Mouse (Mus musculus): ENCODE measurements around the gene 1700025C18Rik. TPM values are rescaled to one million over a fixed set of nuclear protein-coding genes. Genes with fewer than 3 reads are reported as not detected.

1700025C18Rik gene
- polyA plus RNA-seq, 1 experiment = not detected

DNA sequence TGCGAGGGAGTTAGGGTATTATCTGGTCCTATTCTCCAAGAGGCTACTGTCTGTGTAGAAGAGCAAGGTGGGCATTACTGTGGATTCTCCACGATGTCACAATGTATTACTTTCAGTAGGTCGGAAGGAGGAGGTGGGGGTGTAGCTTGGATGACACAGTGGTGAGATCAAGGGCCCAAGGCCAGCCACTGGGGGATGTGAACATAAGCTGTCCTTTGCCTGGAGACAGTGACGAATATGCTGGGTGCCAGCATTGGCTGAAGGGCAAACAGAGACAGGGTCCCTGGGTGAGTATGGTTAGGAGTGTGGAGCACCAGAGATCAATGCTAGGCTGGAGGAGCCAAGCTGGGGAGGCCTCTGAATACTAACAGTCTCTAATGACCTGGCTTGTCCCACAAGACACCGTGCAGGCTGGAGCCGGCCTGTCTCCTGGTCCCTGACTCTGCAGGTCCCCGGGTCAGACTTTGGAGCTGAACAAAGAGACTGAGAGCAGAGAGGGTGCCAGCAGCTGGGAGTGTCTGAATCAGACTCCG lies 949 bp upstream of the 1700025C18Rik start:
- TF ChIP-seq MAX (IDR thresholded peaks at IDR 0.05; ENCODE audit: low read depth) = no peak
- no peak for TF ChIP-seq POLR2A (IDR thresholded peaks at IDR 0.05; ENCODE audit: insufficient read length, low read depth)
- TF ChIP-seq CEBPB (IDR thresholded peaks at IDR 0.05; ENCODE audit: insufficient read depth, poor library complexity, severe bottlenecking) = no peak
- TF ChIP-seq TCF12 (IDR thresholded peaks at IDR 0.05; ENCODE audit: insufficient read depth, poor library complexity, severe bottlenecking) = no peak
- TF ChIP-seq MYOG (IDR thresholded peaks at IDR 0.05; ENCODE audit: control insufficient read depth in 1 of 3, insufficient read depth in 1 of 3, insufficient read length in 2 of 3, low read depth in 2 of 3) = no peak
- no peak for TF ChIP-seq SRF (IDR thresholded peaks at IDR 0.05; ENCODE audit: control insufficient read depth, insufficient read length, low read depth)
- no peak for TF ChIP-seq POLR2AphosphoS2 (IDR thresholded peaks at IDR 0.05; ENCODE audit: insufficient read length, low read depth)
- no peak for TF ChIP-seq USF1 (IDR thresholded peaks at IDR 0.05; ENCODE audit: low read depth)
- no peak for TF ChIP-seq E2F4 (IDR thresholded peaks at IDR 0.05; ENCODE audit: insufficient read depth)
- no peak for TF ChIP-seq REST (IDR thresholded peaks at IDR 0.05; ENCODE audit: insufficient read depth, insufficient read length)
- TF ChIP-seq TCF3 (IDR thresholded peaks at IDR 0.05; ENCODE audit: insufficient read length, low read depth) = no peak
- TF ChIP-seq MYOD1 (IDR thresholded peaks at IDR 0.05; ENCODE audit: control insufficient read depth in 1 of 3, insufficient read length in 2 of 3, low read depth in 2 of 3) = no peak
- Histone ChIP-seq H3K27me3 (ENCODE audit: control insufficient read depth, insufficient read depth, insufficient read length) (peaks cover 62% of the 10 kb centered on the region), H3K4me2 (ENCODE audit: low read depth) (no peak overlapping the region), H3K4me3 (no peak overlapping the region), H3ac (ENCODE audit: control insufficient read depth, insufficient read length) (no peak overlapping the region), H3K36me3 (ENCODE audit: control insufficient read depth, insufficient read depth) (no peaks in the 10 kb centered on the region), H3K79me2 (ENCODE audit: control insufficient read depth, insufficient read depth) (no peaks in the 10 kb centered on the region)

DNA sequence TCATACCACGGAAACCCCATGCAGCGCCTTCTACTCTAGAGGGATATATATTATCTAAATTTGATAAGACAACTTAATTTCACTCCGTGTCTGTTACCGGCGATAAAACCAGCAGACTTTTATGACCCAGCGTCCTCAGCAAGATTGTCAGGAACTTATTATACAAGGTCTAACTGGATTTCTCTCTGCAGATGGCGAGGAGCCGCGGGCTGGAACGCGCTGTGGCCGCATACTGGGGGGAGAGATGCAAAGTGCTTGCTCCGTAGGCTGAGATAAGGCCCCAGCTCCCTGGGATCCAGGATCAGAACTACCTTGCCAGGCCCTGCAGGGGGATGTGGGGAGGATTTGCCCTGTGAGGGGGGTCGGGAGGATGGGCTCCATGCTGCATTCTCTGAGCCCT lies 1.1 kb downstream of the 1700025C18Rik start:
- H3K27me3 ChIP-seq (ENCODE audit: control insufficient read depth, insufficient read depth, insufficient read length) = peaks cover 64% of the 10 kb centered on the region
- no peak for TF ChIP-seq REST (IDR thresholded peaks at IDR 0.05; ENCODE audit: insufficient read depth, insufficient read length)
- no peak for TF ChIP-seq TCF12 (IDR thresholded peaks at IDR 0.05; ENCODE audit: insufficient read depth, poor library complexity, severe bottlenecking)
- no peak for TF ChIP-seq MAX (IDR thresholded peaks at IDR 0.05; ENCODE audit: low read depth)

DNA sequence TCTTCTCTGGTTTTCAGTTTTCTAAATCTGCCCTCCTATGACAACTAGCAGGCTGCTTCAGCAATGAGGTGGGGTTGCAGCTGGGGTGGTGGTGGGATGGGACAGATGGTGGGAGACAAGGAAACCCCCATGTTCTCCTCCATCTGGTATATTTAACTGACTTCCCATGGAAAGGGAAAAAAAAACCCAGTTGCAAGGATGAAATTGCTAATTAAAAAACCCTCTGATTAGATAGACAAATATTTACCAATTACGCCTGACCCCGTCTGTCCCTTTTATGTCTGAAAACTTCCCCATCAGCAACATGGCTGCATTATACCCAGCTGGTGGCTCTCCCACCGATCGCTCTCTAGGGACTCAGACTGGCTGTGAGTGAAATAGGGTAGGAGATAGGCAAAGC lies 3.9 kb downstream of the 1700025C18Rik start:
- Histone ChIP-seq H3K27me3 (ENCODE audit: control insufficient read depth, insufficient read depth, insufficient read length) (peaks cover 41% of the 10 kb centered on the region), H3K79me2 (ENCODE audit: control insufficient read depth, insufficient read depth) (no peaks in the 10 kb centered on the region), H3K4me3 (no peak overlapping the region), H3ac (ENCODE audit: control insufficient read depth, insufficient read length) (no peak overlapping the region), H3K4me2 (ENCODE audit: low read depth) (no peak overlapping the region), H3K36me3 (ENCODE audit: control insufficient read depth, insufficient read depth) (no peaks in the 10 kb centered on the region)
- TF ChIP-seq POLR2AphosphoS2 (IDR thresholded peaks at IDR 0.05; ENCODE audit: insufficient read length, low read depth) (no peak), USF1 (IDR thresholded peaks at IDR 0.05; ENCODE audit: low read depth) (no peak), MYOG (IDR thresholded peaks at IDR 0.05; ENCODE audit: control insufficient read depth in 1 of 3, insufficient read depth in 1 of 3, insufficient read length in 2 of 3, low read depth in 2 of 3) (no peak), MYOD1 (IDR thresholded peaks at IDR 0.05; ENCODE audit: control insufficient read depth in 1 of 3, insufficient read length in 2 of 3, low read depth in 2 of 3) (no peak), MAX (IDR thresholded peaks at IDR 0.05; ENCODE audit: low read depth) (no peak), REST (IDR thresholded peaks at IDR 0.05; ENCODE audit: insufficient read depth, insufficient read length) (no peak), TCF3 (IDR thresholded peaks at IDR 0.05; ENCODE audit: insufficient read length, low read depth) (no peak), POLR2A (IDR thresholded peaks at IDR 0.05; ENCODE audit: insufficient read length, low read depth) (no peak), E2F4 (IDR thresholded peaks at IDR 0.05; ENCODE audit: insufficient read depth) (no peak), TCF12 (IDR thresholded peaks at IDR 0.05; ENCODE audit: insufficient read depth, poor library complexity, severe bottlenecking) (no peak), CEBPB (IDR thresholded peaks at IDR 0.05; ENCODE audit: insufficient read depth, poor library complexity, severe bottlenecking) (no peak)

More for the DNA sequence above, 1.1 kb downstream of the 1700025C18Rik start:
- H3K79me2 ChIP-seq (ENCODE audit: control insufficient read depth, insufficient read depth) = no peaks in the 10 kb centered on the region
- H3ac ChIP-seq (ENCODE audit: control insufficient read depth, insufficient read length) = no peak overlapping the region
- no peak overlapping the region for H3K4me3 ChIP-seq
- no peaks in the 10 kb centered on the region for H3K36me3 ChIP-seq (ENCODE audit: control insufficient read depth, insufficient read depth)
- no peak overlapping the region for H3K4me2 ChIP-seq (ENCODE audit: low read depth)

DNA sequence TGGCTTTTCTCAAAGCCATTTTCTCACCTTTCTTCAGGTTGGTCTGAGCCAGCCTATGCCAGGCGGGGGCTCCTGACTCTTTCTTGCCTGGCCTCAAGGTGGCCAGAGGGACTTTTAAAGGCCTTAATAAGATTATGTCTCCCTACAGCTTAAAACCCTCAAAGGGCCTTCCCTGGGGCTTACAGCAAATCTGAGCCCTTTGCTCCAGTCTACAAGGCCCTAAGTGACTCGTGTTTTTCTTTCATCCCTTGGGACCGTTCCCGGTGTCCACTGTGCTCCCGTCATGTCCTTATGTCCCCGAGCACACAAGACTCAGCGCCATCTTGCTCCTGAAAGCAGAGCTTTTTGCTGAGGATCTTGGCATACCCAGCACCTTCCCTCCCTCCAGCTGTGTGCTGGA lies 9.3 kb downstream of the 1700025C18Rik start:
- no peaks in the 10 kb centered on the region for H3K36me3 ChIP-seq (ENCODE audit: control insufficient read depth, insufficient read depth)
- H3K4me3 ChIP-seq = no peak overlapping the region
- no peak overlapping the region for H3ac ChIP-seq (ENCODE audit: control insufficient read depth, insufficient read length)
- no peak overlapping the region for H3K4me2 ChIP-seq (ENCODE audit: low read depth)
- no peak for TF ChIP-seq REST (IDR thresholded peaks at IDR 0.05; ENCODE audit: insufficient read depth, insufficient read length)
- no peak for TF ChIP-seq USF1 (IDR thresholded peaks at IDR 0.05; ENCODE audit: low read depth)
- no peak for TF ChIP-seq MYOD1 (IDR thresholded peaks at IDR 0.05; ENCODE audit: control insufficient read depth in 1 of 3, insufficient read length in 2 of 3, low read depth in 2 of 3)
- TF ChIP-seq CEBPB (IDR thresholded peaks at IDR 0.05; ENCODE audit: insufficient read depth, poor library complexity, severe bottlenecking) = no peak
- TF ChIP-seq POLR2AphosphoS2 (IDR thresholded peaks at IDR 0.05; ENCODE audit: insufficient read length, low read depth) = no peak
- TF ChIP-seq E2F4 (IDR thresholded peaks at IDR 0.05; ENCODE audit: insufficient read depth) = no peak
- H3K79me2 ChIP-seq (ENCODE audit: control insufficient read depth, insufficient read depth) = no peaks in the 10 kb centered on the region
- peaks cover 61% of the 10 kb centered on the region for H3K27me3 ChIP-seq (ENCODE audit: control insufficient read depth, insufficient read depth, insufficient read length)

DNA sequence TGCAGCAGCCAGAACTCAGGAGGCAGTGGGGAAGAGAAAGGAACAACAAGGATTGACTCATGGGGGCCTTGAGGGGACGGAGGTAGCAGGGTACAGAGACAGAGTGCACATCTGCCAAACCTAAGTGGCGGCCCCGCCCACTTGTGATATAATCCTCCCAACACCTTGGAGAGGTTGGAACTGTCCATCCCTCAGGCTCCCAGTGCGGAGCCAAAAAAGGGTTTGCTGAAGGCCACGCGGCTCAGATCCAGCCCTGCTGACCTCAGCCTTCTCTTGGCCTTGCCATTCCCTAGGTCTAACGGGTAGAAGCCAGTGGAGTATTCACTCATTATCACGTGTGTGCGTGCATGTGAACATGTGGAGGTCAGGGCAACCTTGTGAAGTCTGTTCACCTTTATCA lies 9.9 kb downstream of the 1700025C18Rik start:
- TF ChIP-seq TCF12 (IDR thresholded peaks at IDR 0.05; ENCODE audit: insufficient read depth, poor library complexity, severe bottlenecking) (no peak), SRF (IDR thresholded peaks at IDR 0.05; ENCODE audit: control insufficient read depth, insufficient read length, low read depth) (no peak), USF1 (IDR thresholded peaks at IDR 0.05; ENCODE audit: low read depth) (no peak), MYOG (IDR thresholded peaks at IDR 0.05; ENCODE audit: control insufficient read depth in 1 of 3, insufficient read depth in 1 of 3, insufficient read length in 2 of 3, low read depth in 2 of 3) (no peak), POLR2A (IDR thresholded peaks at IDR 0.05; ENCODE audit: insufficient read length, low read depth) (no peak), REST (IDR thresholded peaks at IDR 0.05; ENCODE audit: insufficient read depth, insufficient read length) (no peak), MYOD1 (IDR thresholded peaks at IDR 0.05; ENCODE audit: control insufficient read depth in 1 of 3, insufficient read length in 2 of 3, low read depth in 2 of 3) (no peak), CEBPB (IDR thresholded peaks at IDR 0.05; ENCODE audit: insufficient read depth, poor library complexity, severe bottlenecking) (no peak), MAX (IDR thresholded peaks at IDR 0.05; ENCODE audit: low read depth) (no peak), POLR2AphosphoS2 (IDR thresholded peaks at IDR 0.05; ENCODE audit: insufficient read length, low read depth) (no peak), TCF3 (IDR thresholded peaks at IDR 0.05; ENCODE audit: insufficient read length, low read depth) (no peak), E2F4 (IDR thresholded peaks at IDR 0.05; ENCODE audit: insufficient read depth) (no peak)
- no peak overlapping the region for H3K4me2 ChIP-seq (ENCODE audit: low read depth)
- no peak overlapping the region for H3ac ChIP-seq (ENCODE audit: control insufficient read depth, insufficient read length)
- H3K4me3 ChIP-seq = no peak overlapping the region
- peaks cover 59% of the 10 kb centered on the region for H3K27me3 ChIP-seq (ENCODE audit: control insufficient read depth, insufficient read depth, insufficient read length)
- no peaks in the 10 kb centered on the region for H3K36me3 ChIP-seq (ENCODE audit: control insufficient read depth, insufficient read depth)
- no peaks in the 10 kb centered on the region for H3K79me2 ChIP-seq (ENCODE audit: control insufficient read depth, insufficient read depth)
